Mouse (Mus musculus): Measurements from ENCODE around the gene Wfdc13. TPM values are rescaled to one million over a fixed set of nuclear protein-coding genes. Genes with fewer than 3 reads are reported as not detected.

Gene Wfdc13
- total and polyA plus RNA-seq, 3 experiments: 0.12 TPM; not detected in 2

DNA sequence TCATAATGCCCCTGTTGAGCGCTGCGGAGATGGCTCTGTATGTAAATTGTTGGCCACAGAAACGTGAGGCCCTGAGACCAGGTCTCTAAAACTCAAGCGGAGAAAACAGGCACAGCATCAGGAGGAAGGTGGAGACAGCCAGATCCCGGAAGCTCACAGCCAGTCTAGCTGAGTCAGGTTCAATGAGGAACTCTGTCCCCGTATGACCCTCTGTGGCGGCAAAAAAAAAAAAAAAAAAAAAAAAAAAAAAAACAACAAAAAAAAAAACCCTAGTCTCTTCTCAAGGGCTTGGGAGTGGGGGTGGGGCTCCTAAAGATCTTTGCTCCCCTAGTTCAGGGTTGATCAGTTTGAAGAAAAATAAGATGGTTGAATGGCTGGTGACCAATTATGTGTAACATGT lies 43.8 kb upstream of the Wfdc13 start (continued):
- TF ChIP-seq CHD2 (IDR thresholded peaks at IDR 0.05; ENCODE audit: low read length) (peak; percentile 71), CTCF (IDR thresholded peaks at IDR 0.05 in 2 of 3, conservative IDR thresholded peaks at IDR 0.05 in 1 of 3; ENCODE audit: control insufficient read depth in 1 of 3, insufficient read depth in 1 of 3, low read depth in 2 of 3, low read length in 3 of 3, poor library complexity in 1 of 3, severe bottlenecking in 1 of 3) (no peak)

DNA sequence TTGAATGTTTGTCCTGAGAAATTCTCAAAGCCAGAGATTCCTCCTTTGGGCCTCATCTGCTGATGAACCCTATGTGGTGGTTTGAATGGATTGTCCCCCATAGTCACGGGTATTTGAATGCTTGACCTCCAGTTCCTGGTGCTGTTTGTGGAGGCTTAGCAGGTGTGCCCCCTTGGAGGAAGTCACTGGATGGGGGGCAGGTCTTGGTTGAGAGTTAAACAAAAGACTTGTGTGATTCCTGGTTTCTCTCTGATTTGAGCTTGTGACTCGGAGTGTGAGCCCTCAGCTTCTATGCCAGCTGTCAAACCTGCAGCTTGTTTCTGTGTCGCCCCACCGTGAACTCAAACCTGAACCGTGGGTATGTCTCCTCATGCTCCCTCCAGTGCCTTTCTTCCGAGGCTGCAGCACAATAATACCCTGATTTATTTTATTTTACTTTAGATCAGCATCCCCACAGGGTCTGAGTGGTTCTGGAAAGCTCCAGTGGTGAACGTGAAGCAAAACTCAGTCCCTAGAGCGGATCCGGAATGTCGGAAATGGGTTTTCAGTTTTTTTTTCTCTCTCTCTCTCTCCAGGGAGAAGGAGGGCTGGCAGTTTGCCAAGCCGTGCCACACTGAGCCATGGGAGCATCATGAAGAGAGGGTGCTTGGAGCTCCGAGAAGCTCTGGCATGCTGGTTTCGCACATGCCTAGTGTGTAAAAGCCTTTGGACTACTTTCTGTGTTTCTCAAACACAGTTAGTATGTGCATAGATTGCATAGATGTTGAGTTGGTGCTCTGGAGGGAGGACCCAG lies 42.8 kb upstream of the Wfdc13 start:
- Histone ChIP-seq H3K79me2 (ENCODE audit: control insufficient read depth, insufficient read depth, low read length, poor library complexity) (no peaks in the 10 kb centered on the region), H3K27ac (ENCODE audit: control insufficient read depth, low read depth, low read length) (no peak overlapping the region; the same call in 1 of the 2 replicates), H3K9me3 (replicated peaks; ENCODE audit: insufficient read depth, low read length) (no peaks in the 10 kb centered on the region), H3K4me1 (ENCODE audit: control insufficient read depth in 1 of 2, insufficient read depth in 2 of 2, low read length in 2 of 2) (peaks cover 13 to 16% of the 10 kb centered on the region in 2 experiments), H3K4me3 (ENCODE audit: control insufficient read depth in 1 of 2, insufficient read depth in 1 of 2, low read depth in 2 of 2, low read length in 2 of 2) (no peak overlapping the region), H3K9ac (ENCODE audit: control insufficient read depth, low read depth, low read length, poor library complexity, severe bottlenecking) (no peak overlapping the region), H3K27me3 (ENCODE audit: control insufficient read depth in 1 of 2, insufficient read depth in 2 of 2, low read length in 2 of 2) (no peaks in the 10 kb centered on the region), H3K36me3 (ENCODE audit: control insufficient read depth in 1 of 2, insufficient read depth in 2 of 2, low read length in 2 of 2) (peaks cover 0 to 11% of the 10 kb centered on the region in 2 experiments; a peak in 2 of 4 replicates)
- peak; percentile 8 for DNase-seq (ENCODE audit: low read depth, low spot score)
- TF ChIP-seq TAL1 (IDR thresholded peaks at IDR 0.05; ENCODE audit: low read length) (no peak), MYB (IDR thresholded peaks at IDR 0.05; ENCODE audit: low read depth, low read length) (no peak), NRF1 (IDR thresholded peaks at IDR 0.05; ENCODE audit: insufficient read depth, low read depth, low read length, poor library complexity, severe bottlenecking) (no peak), ZNF384 (IDR thresholded peaks at IDR 0.05; ENCODE audit: low read depth, low read length) (no peak), ELF1 (IDR thresholded peaks at IDR 0.05; ENCODE audit: low read depth, low read length) (no peak), CHD2 (IDR thresholded peaks at IDR 0.05; ENCODE audit: low read length) (no peak), MAZ (IDR thresholded peaks at IDR 0.05; ENCODE audit: low read depth, low read length) (no peak), CHD1 (IDR thresholded peaks at IDR 0.05; ENCODE audit: low read depth, low read length) (no peak), HCFC1 (IDR thresholded peaks at IDR 0.05; ENCODE audit: low read depth, low read length) (no peak), MEF2A (IDR thresholded peaks at IDR 0.05; ENCODE audit: extremely low read depth, insufficient replicate concordance, low read depth, low read length, poor library complexity, severe bottlenecking) (no peak), RCOR1 (IDR thresholded peaks at IDR 0.05; ENCODE audit: low read depth, low read length) (no peak), BHLHE40 (IDR thresholded peaks at IDR 0.05; ENCODE audit: borderline replicate concordance, low read depth, low read length) (no peak), POLR2A (IDR thresholded peaks at IDR 0.05; ENCODE audit: control insufficient read depth in 1 of 2, insufficient read depth in 1 of 2, low read depth in 1 of 2, low read length in 2 of 2, poor library complexity in 1 of 2) (no peak), CTCF (IDR thresholded peaks at IDR 0.05 in 2 of 3, conservative IDR thresholded peaks at IDR 0.05 in 1 of 3; ENCODE audit: control insufficient read depth in 1 of 3, insufficient read depth in 1 of 3, low read depth in 2 of 3, low read length in 3 of 3, poor library complexity in 1 of 3, severe bottlenecking in 1 of 3) (no peak), ZC3H11A (IDR thresholded peaks at IDR 0.05; ENCODE audit: low read depth, low read length) (no peak), GATA1 (IDR thresholded peaks at IDR 0.05; ENCODE audit: low read depth, low read length) (no peak), TCF12 (IDR thresholded peaks at IDR 0.05; ENCODE audit: low read depth, low read length) (no peak), SIN3A (IDR thresholded peaks at IDR 0.05; ENCODE audit: low read length) (no peak), TBP (IDR thresholded peaks at IDR 0.05; ENCODE audit: low read depth, low read length) (no peak)
